ENCODE assay signal across 15 mouse cellular contexts in genomic region chr12:111337864-111338354, GRCm38 (mm10). TPM values are rescaled to one million over a fixed set of nuclear protein-coding genes. Genes with fewer than 3 reads are reported as not detected.
DNase-seq lines count a peak whose midpoint lies in the region; ATAC-seq lines count a peak whose summit lies in the region.
"Had no signal": no experiment of that assay in that cellular context is flagged by ENCODE, and none has a peak within 500 bp of the region (broad histone marks: within the 10 kb centered on the region; RNA-seq: fewer than 3 reads in every experiment).

No protein-coding gene starts in this region.

- no peak overlapping the region for H3K4me3 ChIP-seq in heart, embryonic 13.5 days
- no peak overlapping the region for H3K4me3 ChIP-seq in lung, embryonic 16.5 days (ENCODE audit: low read length)
- no peak overlapping the region for H3K4me3 ChIP-seq in intestine, embryonic 15.5 days (replicated peaks)
- H3K4me3 ChIP-seq in stomach, embryonic 14.5 days (ENCODE audit: low read depth, low read length), result no peak overlapping the region
- no peak overlapping the region for H3K4me3 ChIP-seq in midbrain, embryonic 13.5 days (replicated peaks)
- H3K4me3 ChIP-seq: embryonic facial prominence, embryonic 13.5 days; limb, embryonic 12.5 days had no signal

- 20% methylated on average over 15 of the region's 15 CpGs for WGBS in heart, embryonic 13.5 days
- WGBS in lung, embryonic 16.5 days, result 38% methylated on average over 15 of the region's 15 CpGs
- WGBS in intestine, embryonic 15.5 days, result 63% methylated on average over 15 of the region's 15 CpGs
- 50% methylated on average over 15 of the region's 15 CpGs for WGBS in stomach, embryonic 14.5 days
- 84% methylated on average over 15 of the region's 15 CpGs for WGBS in midbrain, embryonic 13.5 days

- H3K9me3 ChIP-seq in heart, embryonic 13.5 days, result no peaks in the 10 kb centered on the region
- no peaks in the 10 kb centered on the region for H3K9me3 ChIP-seq in lung, embryonic 16.5 days (ENCODE audit: control insufficient read depth, low read length)
- H3K9me3 ChIP-seq in intestine, embryonic 15.5 days, result no peaks in the 10 kb centered on the region
- no peaks in the 10 kb centered on the region for H3K9me3 ChIP-seq in stomach, embryonic 14.5 days (ENCODE audit: control insufficient read depth, low read depth, low read length)
- H3K9me3 ChIP-seq in midbrain, embryonic 13.5 days, result no peaks in the 10 kb centered on the region
- H3K9me3 ChIP-seq: embryonic facial prominence, embryonic 13.5 days; limb, embryonic 12.5 days had no signal

- peaks cover 100% of the 10 kb centered on the region for H3K36me3 ChIP-seq in heart, embryonic 13.5 days
- H3K36me3 ChIP-seq in lung, embryonic 16.5 days (ENCODE audit: control insufficient read depth, insufficient read depth, low read length), result peaks cover 26% of the 10 kb centered on the region
- peaks cover 27% of the 10 kb centered on the region for H3K36me3 ChIP-seq in intestine, embryonic 15.5 days
- peaks cover 51% of the 10 kb centered on the region for H3K36me3 ChIP-seq in stomach, embryonic 14.5 days (ENCODE audit: control insufficient read depth, insufficient read depth, low read length)
- H3K36me3 ChIP-seq in midbrain, embryonic 13.5 days, result peaks cover 85% of the 10 kb centered on the region

- H3K4me1 ChIP-seq in heart, embryonic 13.5 days, result peaks cover 21% of the 10 kb centered on the region
- H3K4me1 ChIP-seq in lung, embryonic 16.5 days (replicated peaks; ENCODE audit: control insufficient read depth, insufficient read depth, low read length), result no peaks in the 10 kb centered on the region
- H3K4me1 ChIP-seq in intestine, embryonic 15.5 days (replicated peaks), result no peaks in the 10 kb centered on the region
- H3K4me1 ChIP-seq in stomach, embryonic 14.5 days (ENCODE audit: control insufficient read depth, insufficient read depth, low read length), result no peaks in the 10 kb centered on the region
- H3K4me1 ChIP-seq in midbrain, embryonic 13.5 days (replicated peaks), result no peaks in the 10 kb centered on the region

- peak overlapping the region; percentile 12; the same call in 1 of the 2 replicates for H3K27ac ChIP-seq in heart, embryonic 13.5 days (replicated peaks)
- no peak overlapping the region for H3K27ac ChIP-seq in lung, embryonic 16.5 days (ENCODE audit: low read length)
- H3K27ac ChIP-seq in intestine, embryonic 15.5 days, result no peak overlapping the region
- H3K27ac ChIP-seq in stomach, embryonic 14.5 days (ENCODE audit: low read length), result no peak overlapping the region
- H3K27ac ChIP-seq in midbrain, embryonic 13.5 days, result no peak overlapping the region
- H3K27ac ChIP-seq: embryonic facial prominence, embryonic 13.5 days; limb, embryonic 12.5 days had no signal

- H3K27me3 ChIP-seq in heart, embryonic 13.5 days (replicated peaks), result no peaks in the 10 kb centered on the region
- no peaks in the 10 kb centered on the region for H3K27me3 ChIP-seq in lung, embryonic 16.5 days (ENCODE audit: control insufficient read depth, insufficient read depth, low read depth, low read length)
- no peaks in the 10 kb centered on the region for H3K27me3 ChIP-seq in intestine, embryonic 15.5 days (replicated peaks)
- H3K27me3 ChIP-seq in stomach, embryonic 14.5 days (ENCODE audit: control insufficient read depth, insufficient read depth, low read length), result no peaks in the 10 kb centered on the region
- H3K27me3 ChIP-seq in midbrain, embryonic 13.5 days, result no peaks in the 10 kb centered on the region
- H3K27me3 ChIP-seq: embryonic facial prominence, embryonic 13.5 days; limb, embryonic 12.5 days had no signal

- no peak overlapping the region for H3K4me2 ChIP-seq in heart, embryonic 13.5 days
- H3K4me2 ChIP-seq in lung, embryonic 16.5 days (ENCODE audit: low read depth, low read length), result no peak overlapping the region
- no peak overlapping the region for H3K4me2 ChIP-seq in intestine, embryonic 15.5 days (replicated peaks)
- no peak overlapping the region for H3K4me2 ChIP-seq in stomach, embryonic 14.5 days (replicated peaks; ENCODE audit: low read depth, low read length)
- H3K4me2 ChIP-seq in midbrain, embryonic 13.5 days (replicated peaks), result no peak overlapping the region
- H3K4me2 ChIP-seq: embryonic facial prominence, embryonic 13.5 days; limb, embryonic 12.5 days had no signal

- DNase-seq in heart, adult 18-20 months, result no peak
- DNase-seq in lung, postnatal 10 days, result no peak
- DNase-seq in kidney, postnatal 4 days, result no peak
- DNase-seq: adrenal gland, postnatal 10 days; cerebellum, adult 8-10 months; kidney, adult 11 months; spleen, adult 18-20 months had no signal

- no peak for ATAC-seq in heart, embryonic 13.5 days (ENCODE audit: extremely low read depth, insufficient number of reproducible peaks, low FRiP score, low TSS enrichment)
- ATAC-seq in lung, embryonic 16.5 days (ENCODE audit: low read depth), result peak; percentile 59; the same call in 1 of the 2 replicates
- 0 out of 2 replicates have a peak, but pooled peaks have one; percentile 23 for ATAC-seq in intestine, embryonic 15.5 days
- peak; percentile 79 for ATAC-seq in stomach, embryonic 14.5 days (ENCODE audit: insufficient number of reproducible peaks, insufficient read depth, low FRiP score, low read depth)
- no peak for ATAC-seq in midbrain, embryonic 13.5 days
- ATAC-seq: forebrain, embryonic 16.5 days had no signal

- H3K9ac ChIP-seq in heart, embryonic 13.5 days, result peak overlapping the region; percentile 66
- no peak overlapping the region for H3K9ac ChIP-seq in lung, embryonic 16.5 days (ENCODE audit: low read length)
- no peak overlapping the region for H3K9ac ChIP-seq in intestine, embryonic 15.5 days
- no peak overlapping the region for H3K9ac ChIP-seq in stomach, embryonic 14.5 days (replicated peaks; ENCODE audit: low read depth, low read length)
- no peak overlapping the region for H3K9ac ChIP-seq in midbrain, embryonic 13.5 days (replicated peaks)
- H3K9ac ChIP-seq: embryonic facial prominence, embryonic 13.5 days; limb, embryonic 12.5 days had no signal

RNA-seq across cellular contexts. Expression of gene Cdc42bpb, which starts 39.6 kb away (rescaled TPM):
- 22.8 and 26.2 TPM in 2 replicates for polyA plus RNA-seq in heart, embryonic 13.5 days (2015; fragmentation: Nextera tagmentation; extraction: Ambion mirVana)
- 10 to 100 TPM; 52.7 to 57.6 TPM for total RNA-seq in heart, adult 18-20 months (2021)
- 34.4 and 36.1 TPM in 2 replicates for polyA plus RNA-seq in lung, embryonic 16.5 days (2015; fragmentation: Nextera tagmentation; extraction: Ambion mirVana)
- 31.8 and 33.9 TPM in 2 replicates for polyA plus RNA-seq in intestine, embryonic 15.5 days (2015; fragmentation: Nextera tagmentation; extraction: Ambion mirVana)
- 44.1 and 44.9 TPM in 2 replicates for polyA plus RNA-seq in stomach, embryonic 14.5 days (2014; fragmentation: Nextera tagmentation; extraction: Ambion mirVana)
- 37.7 and 39.8 TPM in 2 replicates for polyA plus RNA-seq in midbrain, embryonic 13.5 days (2015; fragmentation: Nextera tagmentation; extraction: Ambion mirVana)

Comparison
In these comparisons a context has a peak if more than half of its experiments do, and no peak if none do; other contexts are left out.
1. ATAC-seq: peak in lung, embryonic 16.5 days (single experiment), intestine, embryonic 15.5 days (single experiment) and stomach, embryonic 14.5 days (single experiment); none in heart, embryonic 13.5 days (single experiment) and midbrain, embryonic 13.5 days (single experiment).